Mouse (Mus musculus): Measurements from ENCODE around the gene Nxpe3. TPM values are rescaled to one million over a fixed set of nuclear protein-coding genes. Genes with fewer than 3 reads are reported as not detected.

Gene Nxpe3
- 0.48 and 0.68 TPM in 2 replicates for polyA plus RNA-seq (2012)

DNA sequence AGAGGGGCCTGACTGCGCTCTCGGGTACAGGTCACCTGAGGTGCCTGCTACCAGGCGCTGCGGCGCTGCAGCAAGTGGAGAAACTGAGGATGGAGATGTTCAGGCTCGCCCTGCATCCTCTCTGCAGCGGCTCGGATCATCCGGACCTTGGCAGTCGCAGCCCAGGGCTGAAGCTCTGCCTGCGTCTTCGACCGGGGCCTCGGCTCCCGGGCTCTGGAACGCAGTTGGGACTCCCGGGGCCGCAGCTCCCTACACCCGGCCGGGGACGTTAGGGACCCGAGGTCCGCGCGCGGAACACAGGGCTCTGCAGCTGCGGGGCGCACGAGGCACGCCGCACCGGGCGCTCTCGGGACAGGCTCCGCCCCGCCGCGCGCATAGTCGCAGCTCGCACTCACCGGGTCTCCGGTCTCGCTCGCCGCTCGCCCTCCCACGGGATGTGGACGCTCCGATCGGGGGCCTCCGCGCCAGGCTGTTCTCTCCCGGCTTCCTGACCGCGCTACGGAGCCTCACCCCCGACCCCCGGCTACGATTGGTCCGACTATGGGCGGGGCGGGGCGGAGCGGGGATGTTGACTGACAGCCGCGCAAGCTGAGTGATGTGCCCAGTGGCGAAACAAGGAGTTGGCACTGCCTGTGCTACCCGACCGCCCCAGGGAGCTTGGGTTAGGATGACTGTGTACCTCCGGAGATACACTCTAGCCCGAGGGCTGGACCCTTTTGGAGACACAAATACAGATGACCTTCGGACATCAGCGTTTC is at the start of gene Nxpe3:
Gene Nxpe3 (minus strand): TSS at position 393 of the 758 bp plus-strand sequence.

GRCm38 (mm10) chr16:55934453-55935037 is 39.5 kb upstream of the Nxpe3 start, which contains the start of gene Cep97:
TSS of gene Cep97 (minus strand) at chr16:55934855.

DNA sequence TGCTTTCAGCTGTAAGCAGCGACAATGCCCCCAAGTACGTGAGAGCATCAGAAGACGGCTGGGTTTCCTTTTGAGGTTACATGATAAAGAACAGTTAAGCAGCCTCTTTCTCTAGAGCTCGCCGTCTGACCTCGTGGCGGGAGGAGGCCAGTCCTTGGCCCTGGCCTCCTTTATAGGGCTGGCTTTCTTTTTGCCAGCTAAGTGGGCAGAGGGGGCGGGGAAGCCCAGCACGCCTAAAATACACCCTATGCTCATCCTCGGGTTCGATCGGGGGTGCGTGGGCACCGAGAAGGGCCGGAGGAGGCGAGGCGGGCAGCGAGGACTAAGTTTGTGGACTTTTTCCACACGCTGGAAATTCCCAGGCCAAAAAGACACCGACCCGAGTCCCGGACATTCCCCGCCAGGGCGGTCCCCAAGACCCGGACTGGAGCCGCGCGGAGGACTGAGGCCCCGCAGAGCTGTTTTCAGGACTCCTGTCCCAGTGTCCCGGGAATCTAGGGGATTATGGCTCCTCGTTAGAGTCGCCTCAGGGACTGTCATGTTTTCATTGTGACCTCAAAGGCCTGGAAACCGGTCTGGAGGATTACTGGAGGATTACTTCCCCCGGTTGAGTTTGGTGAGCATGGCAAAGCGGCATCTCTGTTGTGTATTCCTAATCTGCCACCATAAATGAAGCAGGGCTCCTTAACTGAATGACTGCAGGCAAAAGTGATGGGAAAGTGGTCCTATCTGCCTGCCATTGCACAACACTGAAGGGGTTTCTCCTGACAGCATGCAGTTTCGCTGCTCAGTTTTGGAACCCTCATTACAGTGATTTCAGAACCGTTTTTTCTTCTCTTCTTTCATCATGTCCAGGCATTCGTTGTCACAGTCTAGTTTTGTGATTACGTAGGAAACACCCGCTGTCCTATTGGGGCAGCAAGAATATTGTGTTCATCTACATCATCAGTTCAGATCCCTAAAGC is 56.3 kb downstream of the Nxpe3 start, which contains the start of gene Nfkbiz:
Gene Nfkbiz (minus strand): TSS at position 390 of the 965 bp plus-strand sequence.

Other genes with a start within 250 kb of the Nxpe3 start
- 27.6 and 41.2 TPM in 2 replicates for gene Nfkbiz, start 56.4 kb downstream of the Nxpe3 start, polyA plus RNA-seq (2012)
- 7.7 and 11.3 TPM in 2 replicates for gene Cep97, start 39.6 kb upstream of the Nxpe3 start, polyA plus RNA-seq (2012)
- 93.8 and 109 TPM in 2 replicates for gene Rpl24, start 71.0 kb upstream of the Nxpe3 start, polyA plus RNA-seq (2012)
- gene Zbtb11, start 78.6 kb upstream of the Nxpe3 start, polyA plus RNA-seq (2012), result 6.7 and 8.1 TPM in 2 replicates
- 26.4 and 33.5 TPM in 2 replicates for gene Pcnp, start 134.5 kb upstream of the Nxpe3 start, polyA plus RNA-seq (2012)
- 11.7 and 11.8 TPM in 2 replicates for gene Trmt10c, start 142.5 kb upstream of the Nxpe3 start, polyA plus RNA-seq (2012)
- 15.0 and 16.2 TPM in 2 replicates for gene Senp7, start 153.1 kb upstream of the Nxpe3 start, polyA plus RNA-seq (2012)